Mouse (Mus musculus): Measurements from ENCODE around the gene Wnk4.
"Not testable (repeated sequence)": the region's sequence is repeated elsewhere in the genome, so short reads cannot be mapped to it uniquely, and the experiment has no call there.

The Wnk4 gene

DNA sequence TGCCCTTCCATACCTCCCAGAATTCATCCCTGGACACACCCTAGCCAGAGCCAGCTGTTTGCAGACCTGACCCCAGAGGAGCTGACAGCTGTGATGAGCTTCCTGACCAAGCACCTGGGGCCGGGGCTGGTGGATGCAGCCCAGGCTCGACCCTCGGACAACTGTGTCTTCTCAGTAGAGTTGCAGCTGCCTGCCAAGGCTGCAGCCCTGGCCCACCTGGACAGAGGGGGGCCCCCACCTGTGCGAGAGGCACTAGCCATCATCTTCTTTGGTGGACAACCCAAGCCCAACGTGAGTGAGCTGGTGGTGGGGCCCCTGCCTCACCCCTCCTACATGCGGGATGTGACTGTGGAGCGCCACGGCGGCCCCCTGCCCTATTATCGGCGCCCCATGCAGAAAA lies 64.8 kb downstream of the Wnk4 start:
- not testable (repeated sequence) for DNase-seq

DNA sequence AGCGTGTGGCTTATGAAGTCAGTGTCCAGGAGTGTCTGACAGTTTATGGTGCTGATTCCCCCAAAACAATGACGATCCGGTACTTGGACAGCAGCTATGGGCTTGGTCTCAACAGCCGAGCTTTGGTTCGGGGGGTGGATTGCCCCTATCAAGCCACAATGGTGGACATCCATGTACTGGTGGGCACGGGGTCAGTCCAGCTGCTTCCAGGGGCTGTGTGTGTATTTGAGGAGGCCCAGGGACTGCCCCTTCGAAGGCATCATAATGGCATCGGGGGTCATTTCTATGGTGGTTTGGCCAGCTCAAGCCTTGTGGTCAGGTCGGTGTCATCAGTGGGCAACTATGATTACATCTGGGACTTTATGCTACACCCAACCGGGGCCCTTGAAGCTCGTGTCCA lies 65.8 kb downstream of the Wnk4 start:
- DNase-seq = no peak

All from kidney, postnatal 10 days (tissue).